Mouse (Mus musculus): Measurements from ENCODE around the gene Ankrd26.

GRCm38 (mm10) chr6:118533381-118533780, 28.6 kb downstream of the Ankrd26 start:
- no peak for TF ChIP-seq CTCF (conservative IDR thresholded peaks at IDR 0.05; ENCODE audit: insufficient read depth, insufficient read length, low read depth, low read length)
- TF ChIP-seq POLR2A (IDR thresholded peaks at IDR 0.05; ENCODE audit: low read depth, low read length), result no peak

Measured in kidney, adult 2 months (tissue).